Mouse (Mus musculus): ENCODE data around the gene Ankrd13a. TPM values are rescaled to one million over a fixed set of nuclear protein-coding genes. Genes with fewer than 3 reads are reported as not detected.
A peak's percentile ranks its signal among the peaks of the same experiment; 100 is the strongest.

Gene Ankrd13a
- total and polyA plus RNA-seq, 3 experiments: 73.8 to 123 (median 89.4) TPM

DNA sequence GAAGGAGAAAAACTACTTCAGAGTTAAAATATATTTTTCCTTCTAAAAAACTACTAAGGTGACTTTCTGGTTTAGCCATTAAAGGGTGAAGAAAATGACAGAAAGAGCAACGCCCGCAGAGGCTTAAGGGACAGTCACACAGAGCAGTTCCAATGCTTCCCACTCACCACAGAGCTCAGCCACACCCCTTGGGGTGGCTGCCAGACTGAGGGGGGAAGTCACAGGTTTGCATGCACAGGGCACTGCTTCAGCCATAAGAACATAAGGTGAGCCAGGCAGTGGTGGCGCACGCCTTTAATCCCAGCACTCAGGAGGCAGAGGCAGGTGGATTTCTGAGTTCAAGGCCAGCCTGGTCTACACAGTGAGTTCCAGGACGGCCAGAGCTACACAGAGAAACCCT, 28.9 kb upstream of the Ankrd13a start:
- in situ Hi-C loops (cut with MboI; ENCODE audit: low pct_ligation_motif_present, low pct_unique_long_range_greater_than_20kb, low sequenced_read_pairs): no loop called here
- no peaks in the 10 kb centered on the region for H3K79me2 ChIP-seq (replicated peaks; ENCODE audit: control insufficient read depth, extremely low read depth, insufficient read depth, poor library complexity, severe bottlenecking)
- H3K4me1 ChIP-seq (ENCODE audit: control insufficient read depth in 1 of 2, insufficient read depth in 2 of 2): peaks cover 5 to 34% of the 10 kb centered on the region in 2 experiments
- H3K36me3 ChIP-seq (replicated peaks in 1 of 2; ENCODE audit: control insufficient read depth in 1 of 2, insufficient read depth in 1 of 2, low read length in 1 of 2): peaks cover 70 to 86% of the 10 kb centered on the region in 2 experiments
- dilution Hi-C loops (cut with MboI; ENCODE audit: extremely low pct_ligation_motif_present, extremely low pct_unique_long_range_greater_than_20kb, low sequenced_read_pairs): no loop called here
- H3K9ac ChIP-seq (ENCODE audit: insufficient read depth, low read depth): no peak overlapping the region
- no peak overlapping the region for H3K4me3 ChIP-seq (replicated peaks in 1 of 3; ENCODE audit: low read depth in 2 of 3, low read length in 2 of 3, poor library complexity in 1 of 3)
- TF ChIP-seq SIN3A (IDR thresholded peaks at IDR 0.05; ENCODE audit: low read length): no peak
- TF ChIP-seq ZC3H11A (IDR thresholded peaks at IDR 0.05; ENCODE audit: low read depth, low read length): no peak
- no peak for TF ChIP-seq KAT2A (IDR thresholded peaks at IDR 0.05; ENCODE audit: insufficient replicate concordance, low read length)
- no peak for TF ChIP-seq CHD1 (IDR thresholded peaks at IDR 0.05; ENCODE audit: low read depth, low read length)
- no peak for TF ChIP-seq RAD21 (IDR thresholded peaks at IDR 0.05; ENCODE audit: low read depth, low read length)
- no peak for TF ChIP-seq MYC (IDR thresholded peaks at IDR 0.05; ENCODE audit: low read depth, low read length)
- TF ChIP-seq PAX5 (IDR thresholded peaks at IDR 0.05; ENCODE audit: low read length): no peak
- TF ChIP-seq E2F4 (IDR thresholded peaks at IDR 0.05; ENCODE audit: insufficient replicate concordance, low read depth, low read length): no peak
- no peak for TF ChIP-seq POLR2AphosphoS2 (IDR thresholded peaks at IDR 0.05; ENCODE audit: low read depth, low read length)
- TF ChIP-seq ETS1 (conservative IDR thresholded peaks at IDR 0.05; ENCODE audit: low read depth, low read length): no peak
- no peak for TF ChIP-seq MAZ (IDR thresholded peaks at IDR 0.05; ENCODE audit: low read depth, low read length)
- no peak for TF ChIP-seq EP300 (IDR thresholded peaks at IDR 0.05; ENCODE audit: low read length)
- no peak for TF ChIP-seq GABPA (IDR thresholded peaks at IDR 0.05; ENCODE audit: insufficient replicate concordance, low read depth, low read length)
- no peak for TF ChIP-seq ELF1 (IDR thresholded peaks at IDR 0.05; ENCODE audit: low read depth, low read length)
- no peaks in the 10 kb centered on the region for H3K9me3 ChIP-seq (replicated peaks; ENCODE audit: low read length)
- DNase-seq (ENCODE audit: extremely low read depth): no peak
- no peaks in the 10 kb centered on the region for H3K27me3 ChIP-seq (replicated peaks)
- no peak overlapping the region for H3K4me2 ChIP-seq (ENCODE audit: insufficient read depth, low read depth, poor library complexity, severe bottlenecking)
- H3K27ac ChIP-seq (ENCODE audit: insufficient read depth, low read depth): no peak overlapping the region

DNA sequence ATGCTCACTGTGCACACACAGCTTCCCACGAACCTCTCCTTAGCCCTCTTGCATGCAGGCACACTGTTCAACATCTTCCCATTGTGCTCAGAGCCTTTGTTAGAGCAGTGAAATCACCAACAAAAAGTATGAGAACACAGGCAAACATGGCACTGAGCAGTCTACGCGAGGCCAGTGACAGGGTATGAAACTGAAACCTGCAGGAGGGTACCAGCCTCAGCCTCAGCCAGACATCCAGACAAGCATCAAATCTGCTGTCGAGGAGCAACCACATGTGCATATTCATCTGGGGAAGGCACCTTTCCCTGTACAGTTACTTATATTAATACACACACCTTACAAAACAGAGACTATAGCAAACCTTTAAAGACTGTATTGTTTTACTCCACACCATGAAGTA, 27.6 kb upstream of the Ankrd13a start:
- in situ Hi-C loops (cut with MboI; ENCODE audit: low pct_ligation_motif_present, low pct_unique_long_range_greater_than_20kb, low sequenced_read_pairs): no loop called here
- TF ChIP-seq MYC (IDR thresholded peaks at IDR 0.05; ENCODE audit: low read depth, low read length): 0 out of 2 replicates have a peak, but pooled peaks have one; percentile 18
- TF ChIP-seq USF2 (conservative IDR thresholded peaks at IDR 0.05; ENCODE audit: low read depth, low read length): no peak
- peak; percentile 83 for TF ChIP-seq IRF4 (IDR thresholded peaks at IDR 0.05; ENCODE audit: low read depth, low read length)
- no peak for TF ChIP-seq JUND (conservative IDR thresholded peaks at IDR 0.05; ENCODE audit: low read depth, low read length)
- TF ChIP-seq TCF12 (IDR thresholded peaks at IDR 0.05; ENCODE audit: low read depth, low read length): peak; percentile 22; the same call in 1 of the 2 replicates
- TF ChIP-seq POLR2A (IDR thresholded peaks at IDR 0.05; ENCODE audit: low read depth, low read length): no peak
- no peak for TF ChIP-seq CHD1 (IDR thresholded peaks at IDR 0.05; ENCODE audit: low read depth, low read length)
- TF ChIP-seq EP300 (IDR thresholded peaks at IDR 0.05; ENCODE audit: low read length): 0 out of 2 replicates have a peak, but pooled peaks have one; percentile 12
- no peak for TF ChIP-seq ETS1 (conservative IDR thresholded peaks at IDR 0.05; ENCODE audit: low read depth, low read length)
- TF ChIP-seq SMC3 (IDR thresholded peaks at IDR 0.05; ENCODE audit: low read depth, low read length): no peak
- TF ChIP-seq NRF1 (IDR thresholded peaks at IDR 0.05; ENCODE audit: low read depth, low read length): no peak
- no peak for TF ChIP-seq NELFE (IDR thresholded peaks at IDR 0.05; ENCODE audit: low read depth, low read length)
- H3K4me3 ChIP-seq (replicated peaks in 1 of 3; ENCODE audit: low read depth in 2 of 3, low read length in 2 of 3, poor library complexity in 1 of 3): no peak overlapping the region
- dilution Hi-C loops (cut with MboI; ENCODE audit: extremely low pct_ligation_motif_present, extremely low pct_unique_long_range_greater_than_20kb, low sequenced_read_pairs): no loop called here
- no peaks in the 10 kb centered on the region for H3K9me3 ChIP-seq (replicated peaks; ENCODE audit: low read length)
- no peak overlapping the region; the same call in 1 of the 2 replicates for H3K4me2 ChIP-seq (ENCODE audit: insufficient read depth, low read depth, poor library complexity, severe bottlenecking)
- no peaks in the 10 kb centered on the region for H3K79me2 ChIP-seq (replicated peaks; ENCODE audit: control insufficient read depth, extremely low read depth, insufficient read depth, poor library complexity, severe bottlenecking)
- peak overlapping the region; percentile 31; the same call in 1 of the 2 replicates for H3K27ac ChIP-seq (ENCODE audit: insufficient read depth, low read depth)
- DNase-seq (ENCODE audit: extremely low read depth): peak; percentile 72
- H3K9ac ChIP-seq (ENCODE audit: insufficient read depth, low read depth): no peak overlapping the region
- peaks cover 73 to 89% of the 10 kb centered on the region in 2 experiments for H3K36me3 ChIP-seq (replicated peaks in 1 of 2; ENCODE audit: control insufficient read depth in 1 of 2, insufficient read depth in 1 of 2, low read length in 1 of 2)
- H3K27me3 ChIP-seq (replicated peaks): no peaks in the 10 kb centered on the region
- H3K4me1 ChIP-seq (ENCODE audit: control insufficient read depth in 1 of 2, insufficient read depth in 2 of 2): peaks cover 5 to 42% of the 10 kb centered on the region in 2 experiments

Data from CH12.LX (cell line).